Mouse (Mus musculus) heart, adult 10 weeks (tissue): ENCODE data around the gene Sat2. TPM values are rescaled to one million over a fixed set of nuclear protein-coding genes. Genes with fewer than 3 reads are reported as not detected.

Source experiments
- polyA plus RNA-seq: library from polyadenylated mRNA; stranded (reverse); fragments of 350-450 nt; fragmentation: Illumina TruSeq; extraction: RNeasy Lipid Tissue Mini Kit (QIAGEN cat#74804); gene quantifications from one replicate; pipeline ENCODE4 v1.2.3, GENCODE M21; 2014; ENCODE audit warnings: low read depth, low replicate concordance

The Sat2 gene
- polyA plus RNA-seq, result 7.8 TPM

GRCm38 (mm10) chr11:69621571-69622268 lies at the start of gene Sat2:
Sat2 (plus strand) TSS chr11:69622024.

GRCm38 (mm10) chr11:69580091-69580514 lies 41.7 kb upstream of the Sat2 start, which contains the start of the genes Wrap53 and Trp53:
Wrap53 (minus strand) TSS chr11:69580255.
Trp53 (plus strand) TSS chr11:69580359.

GRCm38 (mm10) chr11:69605726-69606490 lies 15.9 kb upstream of the Sat2 start, which contains the start of gene Atp1b2:
Atp1b2 (minus strand) TSS chr11:69605942.

GRCm38 (mm10) chr11:69617805-69618204 lies 4.0 kb upstream of the Sat2 start, which contains the start of gene Shbg:
Shbg (minus strand) TSS chr11:69617905.

GRCm38 (mm10) chr11:69632284-69633089 lies 10.7 kb downstream of the Sat2 start, which contains the start of gene Fxr2:
Fxr2 (plus strand) TSS chr11:69632990.

GRCm38 (mm10) chr11:69655264-69656064 lies 33.6 kb downstream of the Sat2 start, which contains the start of gene Sox15:
Sox15 (plus strand) TSS chr11:69655314.

GRCm38 (mm10) chr11:69662213-69662966 lies 40.6 kb downstream of the Sat2 start, which contains the start of gene Mpdu1:
Mpdu1 (minus strand) TSS chr11:69662642.

GRCm38 (mm10) chr11:69665961-69666664 lies 44.3 kb downstream of the Sat2 start, which contains the start of gene Cd68:
Cd68 (minus strand) TSS chr11:69666153.

GRCm38 (mm10) chr11:69672211-69672706 lies 50.4 kb downstream of the Sat2 start, which contains the start of gene Eif4a1:
Eif4a1 (minus strand) TSS chr11:69672423.

Other genes starting within 250 kb of the Sat2 start
- gene Naa38, start 226.5 kb upstream of the Sat2 start, polyA plus RNA-seq, result 87.6 TPM
- 35.3 TPM for gene Cyb5d1, start 226.4 kb upstream of the Sat2 start, polyA plus RNA-seq
- gene Tmem88, start 223.8 kb upstream of the Sat2 start, polyA plus RNA-seq, result 16.4 TPM
- 15.3 TPM for gene Kdm6b, start 208.3 kb upstream of the Sat2 start, polyA plus RNA-seq
- 0.13 TPM for gene Dnah2, start 72.9 kb upstream of the Sat2 start, polyA plus RNA-seq
- 54.0 TPM for gene Efnb3, start 61.8 kb upstream of the Sat2 start, polyA plus RNA-seq
- 7.1 TPM for gene Wrap53, start 41.8 kb upstream of the Sat2 start, polyA plus RNA-seq
- 15.7 TPM for gene Trp53, start 41.7 kb upstream of the Sat2 start, polyA plus RNA-seq
- gene Atp1b2, start 16.1 kb upstream of the Sat2 start, polyA plus RNA-seq, result 18.5 TPM
- gene Shbg, start 4.1 kb upstream of the Sat2 start, polyA plus RNA-seq, result not detected
- 102 TPM for gene Fxr2, start 11.0 kb downstream of the Sat2 start, polyA plus RNA-seq
- not detected for gene Sox15, start 33.3 kb downstream of the Sat2 start, polyA plus RNA-seq
- gene Mpdu1, start 40.6 kb downstream of the Sat2 start, polyA plus RNA-seq, result 26.2 TPM
- gene Cd68, start 44.1 kb downstream of the Sat2 start, polyA plus RNA-seq, result 10.7 TPM
- 274 TPM for gene Eif4a1, start 50.4 kb downstream of the Sat2 start, polyA plus RNA-seq
- gene Senp3, start 60.1 kb downstream of the Sat2 start, polyA plus RNA-seq, result 55.9 TPM
- gene Tnfsf13, start 63.8 kb downstream of the Sat2 start, polyA plus RNA-seq, result 3.4 TPM
- 19.9 TPM for gene Tnfsf12, start 73.8 kb downstream of the Sat2 start, polyA plus RNA-seq
- gene Tnfsfm13, start 74.1 kb downstream of the Sat2 start, polyA plus RNA-seq, result 10.4 TPM
- 20.8 TPM for gene Polr2a, start 136.6 kb downstream of the Sat2 start, polyA plus RNA-seq
- gene Slc35g3, start 139.9 kb downstream of the Sat2 start, polyA plus RNA-seq, result not detected
- 24.0 TPM for gene Zbtb4, start 143.9 kb downstream of the Sat2 start, polyA plus RNA-seq
- gene Chrnb1, start 173.9 kb downstream of the Sat2 start, polyA plus RNA-seq, result 7.0 TPM
- 3.8 TPM for gene Fgf11, start 179.8 kb downstream of the Sat2 start, polyA plus RNA-seq
- gene Tmem102, start 183.6 kb downstream of the Sat2 start, polyA plus RNA-seq, result not detected
- gene Gm39566, start 193.3 kb downstream of the Sat2 start, polyA plus RNA-seq, result not detected
- gene Spem2, start 196.4 kb downstream of the Sat2 start, polyA plus RNA-seq, result not detected
- not detected for gene Spem1, start 200.2 kb downstream of the Sat2 start, polyA plus RNA-seq
- gene Nlgn2, start 215.8 kb downstream of the Sat2 start, polyA plus RNA-seq, result 5.0 TPM
- gene Tmem256, start 216.5 kb downstream of the Sat2 start, polyA plus RNA-seq, result 282 TPM
- 23.8 TPM for gene Plscr3, start 224.4 kb downstream of the Sat2 start, polyA plus RNA-seq
- not detected for gene Tnk1, start 236.7 kb downstream of the Sat2 start, polyA plus RNA-seq